Mouse (Mus musculus): Measurements from ENCODE around the gene Arhgef17.

Arhgef17 gene

GRCm38 (mm10) chr7:100875822-100876221 lies 56.1 kb downstream of the Arhgef17 start:
- Histone ChIP-seq H3K4me1 (replicated peaks; ENCODE audit: low read depth, low read length) (peaks cover 30% of the 10 kb centered on the region), H3K9me3 (ENCODE audit: low read length) (no peaks in the 10 kb centered on the region), H3K36me3 (ENCODE audit: insufficient read depth, low read length) (peaks cover 63% of the 10 kb centered on the region), H3K27me3 (ENCODE audit: insufficient read depth, low read length) (no peaks in the 10 kb centered on the region), H3K4me3 (replicated peaks; ENCODE audit: low read length) (no peak overlapping the region)
- no peak for TF ChIP-seq CTCF (conservative IDR thresholded peaks at IDR 0.05; ENCODE audit: low read length)
- TF ChIP-seq NANOG (IDR thresholded peaks at IDR 0.05; ENCODE audit: borderline replicate concordance, low read length) = no peak
- no peak for TF ChIP-seq POU5F1 (IDR thresholded peaks at IDR 0.05; ENCODE audit: borderline replicate concordance, low read length)

GRCm38 (mm10) chr7:100873197-100873596 lies 58.7 kb downstream of the Arhgef17 start:
- H3K36me3 ChIP-seq (ENCODE audit: insufficient read depth, low read length) = peaks cover 50% of the 10 kb centered on the region
- TF ChIP-seq CTCF (conservative IDR thresholded peaks at IDR 0.05; ENCODE audit: low read length) (no peak), NANOG (IDR thresholded peaks at IDR 0.05; ENCODE audit: borderline replicate concordance, low read length) (no peak), POU5F1 (IDR thresholded peaks at IDR 0.05; ENCODE audit: borderline replicate concordance, low read length) (no peak)
- peaks cover 27% of the 10 kb centered on the region for H3K4me1 ChIP-seq (replicated peaks; ENCODE audit: low read depth, low read length)
- H3K9me3 ChIP-seq (ENCODE audit: low read length) = no peaks in the 10 kb centered on the region
- no peaks in the 10 kb centered on the region for H3K27me3 ChIP-seq (ENCODE audit: insufficient read depth, low read length)
- H3K4me3 ChIP-seq (replicated peaks; ENCODE audit: low read length) = no peak overlapping the region

DNA sequence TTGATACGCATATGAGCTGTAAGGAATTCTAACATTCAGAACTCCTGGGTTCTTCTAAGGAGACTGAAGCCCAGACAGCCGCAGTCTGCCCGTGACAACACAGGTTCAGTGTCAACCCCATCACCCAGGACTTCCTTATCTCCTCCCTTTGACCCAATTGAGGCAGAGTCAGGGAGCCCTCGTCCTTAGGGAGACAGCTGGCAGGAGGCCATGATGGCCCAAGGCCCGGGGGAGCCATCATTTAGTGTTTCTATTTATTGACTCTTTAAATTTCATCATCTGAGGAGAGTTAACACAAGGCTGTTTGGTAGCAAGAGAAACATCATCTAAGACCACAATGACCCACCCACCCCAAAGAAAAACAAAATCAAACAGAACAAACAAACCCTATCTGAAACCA lies 60.0 kb downstream of the Arhgef17 start:
- no peaks in the 10 kb centered on the region for H3K9me3 ChIP-seq (ENCODE audit: low read length)
- H3K36me3 ChIP-seq (ENCODE audit: insufficient read depth, low read length) = peaks cover 37% of the 10 kb centered on the region

DNA sequence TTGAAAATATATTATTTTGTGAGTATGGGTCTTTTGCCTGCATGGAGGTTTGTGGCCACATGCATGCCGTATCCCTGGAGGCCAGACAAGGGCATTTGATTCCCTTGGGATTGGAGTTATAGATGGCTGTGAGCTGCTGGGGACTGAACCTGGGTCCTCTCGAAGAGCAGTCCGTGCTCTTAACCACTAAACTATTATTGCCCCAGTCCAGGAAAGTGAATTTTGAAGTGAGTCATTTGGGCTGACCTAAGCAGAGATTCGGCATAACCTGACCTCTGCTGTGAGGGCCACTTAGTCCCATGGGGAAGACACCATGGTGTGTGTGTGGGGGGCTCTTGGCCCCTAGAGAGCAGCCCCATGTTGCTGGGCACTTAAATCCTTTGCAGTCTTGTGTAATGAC lies 60.6 kb downstream of the Arhgef17 start:
- Histone ChIP-seq H3K27me3 (ENCODE audit: insufficient read depth, low read length) (no peaks in the 10 kb centered on the region), H3K4me3 (replicated peaks; ENCODE audit: low read length) (no peak overlapping the region), H3K36me3 (ENCODE audit: insufficient read depth, low read length) (peaks cover 32% of the 10 kb centered on the region), H3K9me3 (ENCODE audit: low read length) (no peaks in the 10 kb centered on the region), H3K4me1 (replicated peaks; ENCODE audit: low read depth, low read length) (peaks cover 27% of the 10 kb centered on the region)
- TF ChIP-seq POU5F1 (IDR thresholded peaks at IDR 0.05; ENCODE audit: borderline replicate concordance, low read length) = no peak
- no peak for TF ChIP-seq NANOG (IDR thresholded peaks at IDR 0.05; ENCODE audit: borderline replicate concordance, low read length)
- TF ChIP-seq CTCF (conservative IDR thresholded peaks at IDR 0.05; ENCODE audit: low read length) = no peak

More for the DNA sequence above, 60.0 kb downstream of the Arhgef17 start:
- Histone ChIP-seq H3K4me1 (replicated peaks; ENCODE audit: low read depth, low read length) (peaks cover 32% of the 10 kb centered on the region), H3K4me3 (replicated peaks; ENCODE audit: low read length) (no peak overlapping the region), H3K27me3 (ENCODE audit: insufficient read depth, low read length) (no peaks in the 10 kb centered on the region)
- TF ChIP-seq CTCF (conservative IDR thresholded peaks at IDR 0.05; ENCODE audit: low read length) = no peak
- no peak for TF ChIP-seq POU5F1 (IDR thresholded peaks at IDR 0.05; ENCODE audit: borderline replicate concordance, low read length)
- TF ChIP-seq NANOG (IDR thresholded peaks at IDR 0.05; ENCODE audit: borderline replicate concordance, low read length) = no peak

DNA sequence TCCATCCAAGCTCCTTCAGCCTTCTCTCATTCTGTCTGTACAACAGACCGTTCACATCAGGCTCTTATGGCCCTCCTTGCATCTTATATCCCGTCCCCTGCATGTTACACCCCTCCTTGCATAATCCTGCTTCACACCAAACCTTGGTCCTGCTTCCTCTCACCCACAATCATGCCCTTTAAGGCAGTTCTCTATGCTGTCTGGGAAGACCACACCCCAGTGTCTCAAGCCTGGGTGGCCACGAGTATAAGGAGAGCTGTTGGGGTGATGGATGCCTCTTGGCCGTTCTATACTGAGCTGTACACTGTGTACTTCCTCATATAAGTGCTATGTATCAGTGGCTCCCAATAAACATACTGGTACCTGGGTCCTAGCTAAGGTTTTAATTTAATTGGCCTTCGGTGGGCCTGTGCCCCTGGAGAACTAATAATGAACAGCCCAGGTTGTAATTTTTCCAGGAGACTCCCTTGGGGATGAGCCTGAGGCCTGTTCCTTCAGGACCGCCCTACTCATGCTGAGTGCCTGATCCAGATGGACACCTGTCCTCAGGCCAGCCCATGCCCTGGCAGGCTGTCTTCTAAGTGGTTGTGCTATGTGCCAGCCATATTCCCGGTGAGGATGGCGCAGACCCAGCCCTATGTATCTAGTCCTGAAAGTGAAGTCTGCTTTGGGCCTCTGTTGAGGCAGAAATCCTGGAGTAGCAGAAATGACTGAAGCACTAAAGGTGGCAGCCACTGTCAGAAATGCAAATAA lies 61.9 kb downstream of the Arhgef17 start:
- TF ChIP-seq POU5F1 (IDR thresholded peaks at IDR 0.05; ENCODE audit: borderline replicate concordance, low read length) (no peak), NANOG (IDR thresholded peaks at IDR 0.05; ENCODE audit: borderline replicate concordance, low read length) (no peak), CTCF (conservative IDR thresholded peaks at IDR 0.05; ENCODE audit: low read length) (no peak)
- Histone ChIP-seq H3K4me3 (replicated peaks; ENCODE audit: low read length) (no peak overlapping the region), H3K36me3 (ENCODE audit: insufficient read depth, low read length) (peaks cover 23% of the 10 kb centered on the region), H3K27me3 (ENCODE audit: insufficient read depth, low read length) (no peaks in the 10 kb centered on the region), H3K9me3 (ENCODE audit: low read length) (no peaks in the 10 kb centered on the region), H3K4me1 (replicated peaks; ENCODE audit: low read depth, low read length) (peaks cover 24% of the 10 kb centered on the region)

- Histone ChIP-seq H3K4me1 (replicated peaks; ENCODE audit: low read depth, low read length) (peaks cover 24% of the 10 kb centered on the region), H3K27me3 (ENCODE audit: insufficient read depth, low read length) (no peaks in the 10 kb centered on the region), H3K9me3 (ENCODE audit: low read length) (no peaks in the 10 kb centered on the region), H3K36me3 (ENCODE audit: insufficient read depth, low read length) (peaks cover 14% of the 10 kb centered on the region), H3K4me3 (replicated peaks; ENCODE audit: low read length) (no peak overlapping the region)
- TF ChIP-seq POU5F1 (IDR thresholded peaks at IDR 0.05; ENCODE audit: borderline replicate concordance, low read length) = no peak
- TF ChIP-seq CTCF (conservative IDR thresholded peaks at IDR 0.05; ENCODE audit: low read length) = no peak
- TF ChIP-seq NANOG (IDR thresholded peaks at IDR 0.05; ENCODE audit: borderline replicate concordance, low read length) = no peak
Measured at GRCm38 (mm10) chr7:100868551-100868950, 63.4 kb downstream of the Arhgef17 start.

- TF ChIP-seq NANOG (IDR thresholded peaks at IDR 0.05; ENCODE audit: borderline replicate concordance, low read length) = no peak
- no peak for TF ChIP-seq POU5F1 (IDR thresholded peaks at IDR 0.05; ENCODE audit: borderline replicate concordance, low read length)
- no peak for TF ChIP-seq CTCF (conservative IDR thresholded peaks at IDR 0.05; ENCODE audit: low read length)
- no peaks in the 10 kb centered on the region for H3K27me3 ChIP-seq (ENCODE audit: insufficient read depth, low read length)
- no peaks in the 10 kb centered on the region for H3K9me3 ChIP-seq (ENCODE audit: low read length)
- peaks cover 4% of the 10 kb centered on the region for H3K36me3 ChIP-seq (ENCODE audit: insufficient read depth, low read length)
- no peak overlapping the region for H3K4me3 ChIP-seq (replicated peaks; ENCODE audit: low read length)
- peaks cover 22% of the 10 kb centered on the region for H3K4me1 ChIP-seq (replicated peaks; ENCODE audit: low read depth, low read length)
Measured at GRCm38 (mm10) chr7:100867561-100867960, 64.3 kb downstream of the Arhgef17 start.

GRCm38 (mm10) chr7:100866675-100867074 lies 65.2 kb downstream of the Arhgef17 start:
- H3K27me3 ChIP-seq (ENCODE audit: insufficient read depth, low read length) = no peaks in the 10 kb centered on the region; the same call in 1 of the 2 replicates
- TF ChIP-seq NANOG (IDR thresholded peaks at IDR 0.05; ENCODE audit: borderline replicate concordance, low read length) = no peak
- peak; percentile 76 for TF ChIP-seq CTCF (conservative IDR thresholded peaks at IDR 0.05; ENCODE audit: low read length)
- peaks cover 20% of the 10 kb centered on the region for H3K4me1 ChIP-seq (replicated peaks; ENCODE audit: low read depth, low read length)
- H3K9me3 ChIP-seq (ENCODE audit: low read length) = no peaks in the 10 kb centered on the region
- no peaks in the 10 kb centered on the region for H3K36me3 ChIP-seq (ENCODE audit: insufficient read depth, low read length)
- no peak overlapping the region for H3K4me3 ChIP-seq (replicated peaks; ENCODE audit: low read length)

All from E14TG2a.4 (cell line).